10 mouse cellular contexts compared by ENCODE assay signal in the genomic region with DNA sequence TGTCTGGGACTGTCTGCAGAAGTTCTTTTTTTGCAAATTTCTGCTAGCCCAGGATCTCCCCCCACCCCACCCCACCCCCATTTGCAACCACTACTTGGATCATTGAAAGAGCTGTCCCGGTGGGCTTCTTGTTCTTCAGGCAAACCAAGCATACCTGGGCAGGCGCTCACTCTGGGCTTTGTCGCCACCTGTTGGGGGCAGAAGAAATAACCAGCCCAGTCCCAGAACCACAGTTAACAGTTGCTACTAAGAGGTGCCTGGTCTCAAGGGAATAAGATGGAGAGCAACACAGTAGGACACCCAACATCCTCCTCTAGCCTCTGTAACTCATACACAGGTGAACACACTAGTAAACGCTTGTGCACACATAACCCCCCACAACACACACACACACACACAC. TPM values are rescaled to one million over a fixed set of nuclear protein-coding genes. Genes with fewer than 3 reads are reported as not detected.
A peak's percentile ranks its signal among the peaks of the same experiment; 100 is the strongest.
DNase-seq lines count a peak whose midpoint lies in the region; TF ChIP-seq lines count a peak whose summit lies in the region.
"Had no signal": no experiment of that assay in that cellular context is flagged by ENCODE, and none has a peak within 500 bp of the region (broad histone marks: within the 10 kb centered on the region; RNA-seq: fewer than 3 reads in every experiment).

No protein-coding gene starts in this region.

- 1% methylated on average over 4 of the region's 4 CpGs for WGBS in limb, embryonic 10.5 days

- H3K79me2 ChIP-seq in CH12.LX (replicated peaks; ENCODE audit: control insufficient read depth, extremely low read depth, insufficient read depth, poor library complexity, severe bottlenecking) = no peaks in the 10 kb centered on the region

- H3K4me1 ChIP-seq in CH12.LX (ENCODE audit: control insufficient read depth in 1 of 2, insufficient read depth in 2 of 2) = no peaks in the 10 kb centered on the region
- peaks cover 18% of the 10 kb centered on the region for H3K4me1 ChIP-seq in limb, embryonic 10.5 days

- dilution Hi-C loops in CH12.LX (cut with MboI; ENCODE audit: extremely low pct_ligation_motif_present, extremely low pct_unique_long_range_greater_than_20kb, low sequenced_read_pairs) = no loop called here

- H3K27me3 ChIP-seq in CH12.LX (replicated peaks) = peaks cover 73% of the 10 kb centered on the region
- peaks cover 87% of the 10 kb centered on the region for H3K27me3 ChIP-seq in limb, embryonic 10.5 days (ENCODE audit: low read depth, poor library complexity, severe bottlenecking)

- TF ChIP-seq CTCF in layer of hippocampus, adult 2 months (conservative IDR thresholded peaks at IDR 0.05) = peak; percentile 77
- TF ChIP-seq CTCF in CH12.LX (conservative IDR thresholded peaks at IDR 0.05 in 1 of 2, IDR thresholded peaks at IDR 0.05 in 1 of 2; ENCODE audit: low read depth in 2 of 2, low read length in 2 of 2) = peak in 1 of 2 experiments; percentile 86; a peak in 3 of 4 replicates

- DNase-seq in layer of hippocampus, adult 2 months (ENCODE audit: low spot score in 2 of 2) = peak; percentile 58 to 64
- no peak for DNase-seq in layer of hippocampus, adult 11-12 months (ENCODE audit: low spot score)
- DNase-seq in CH12.LX (ENCODE audit: extremely low read depth) = peak; percentile 39
- peak; percentile 72 for DNase-seq in NIH3T3 (ENCODE audit: low read depth)
- peak; percentile 75 for DNase-seq in embryo, embryonic 10.5 days (ENCODE audit: low spot score)
- DNase-seq in limb, embryonic 10.5 days (ENCODE audit: low spot score) = peak; percentile 73
- peak; percentile 71 for DNase-seq in right cerebral cortex, postnatal 4 days
- no peak for DNase-seq in gastrocnemius, adult 18-20 months (ENCODE audit: low spot score)

- no peak overlapping the region for H3K9ac ChIP-seq in CH12.LX (ENCODE audit: insufficient read depth, low read depth)
- H3K9ac ChIP-seq: lung, embryonic 15.5 days had no signal

- H3K4me3 ChIP-seq in layer of hippocampus, adult 2 months = no peak overlapping the region
- no peak overlapping the region for H3K4me3 ChIP-seq in CH12.LX (replicated peaks in 1 of 3; ENCODE audit: low read depth in 2 of 3, low read length in 2 of 3, poor library complexity in 1 of 3)
- no peak overlapping the region for H3K4me3 ChIP-seq in limb, embryonic 10.5 days
- H3K4me3 ChIP-seq: lung, embryonic 15.5 days had no signal

- in situ Hi-C loops in CH12.LX (cut with MboI; ENCODE audit: low pct_ligation_motif_present, low pct_unique_long_range_greater_than_20kb, low sequenced_read_pairs) = loop anchor here (25.0 kb wide), 1 partner anchor 253 kb away; the partner anchor contains the start of gene Hdac11

- TF ChIP-seq RAD21 in CH12.LX (IDR thresholded peaks at IDR 0.05; ENCODE audit: low read depth, low read length) = peak; percentile 74

- H3K27ac ChIP-seq in layer of hippocampus, adult 2 months = no peak overlapping the region
- no peak overlapping the region for H3K27ac ChIP-seq in CH12.LX (ENCODE audit: insufficient read depth, low read depth)
- H3K27ac ChIP-seq in limb, embryonic 10.5 days = no peak overlapping the region
- H3K27ac ChIP-seq: lung, embryonic 15.5 days had no signal

- no peak for TF ChIP-seq POLR2A in CH12.LX (IDR thresholded peaks at IDR 0.05; ENCODE audit: low read depth, low read length)

- peaks cover 11% of the 10 kb centered on the region for H3K9me3 ChIP-seq in CH12.LX (replicated peaks; ENCODE audit: low read length)
- H3K9me3 ChIP-seq in limb, embryonic 10.5 days (replicated peaks) = no peaks in the 10 kb centered on the region
- H3K9me3 ChIP-seq: lung, embryonic 15.5 days had no signal

- TF ChIP-seq EP300 in CH12.LX (IDR thresholded peaks at IDR 0.05; ENCODE audit: low read length) = no peak

- no peaks in the 10 kb centered on the region for H3K36me3 ChIP-seq in CH12.LX (replicated peaks in 1 of 2; ENCODE audit: control insufficient read depth in 1 of 2, insufficient read depth in 1 of 2, low read length in 1 of 2)
- H3K36me3 ChIP-seq in limb, embryonic 10.5 days = no peaks in the 10 kb centered on the region
- H3K36me3 ChIP-seq: lung, embryonic 15.5 days had no signal

- H3K4me2 ChIP-seq in CH12.LX (ENCODE audit: insufficient read depth, low read depth, poor library complexity, severe bottlenecking) = no peak overlapping the region
- H3K4me2 ChIP-seq: lung, embryonic 15.5 days had no signal

TF ChIP-seq in CH12.LX, 34 proteins besides CTCF, POLR2A, EP300 and RAD21:
- TF ChIP-seq SMC3 (IDR thresholded peaks at IDR 0.05; ENCODE audit: low read depth, low read length) = peak; percentile 62
- no peak for TF ChIP-seq ZMIZ1 (IDR thresholded peaks at IDR 0.05; ENCODE audit: low read depth, low read length)
- TF ChIP-seq IRF4 (IDR thresholded peaks at IDR 0.05; ENCODE audit: low read depth, low read length) = no peak

RNA-seq across cellular contexts. Expression of gene Wnt7a, which starts 3.7 kb away (rescaled TPM):
- 10 to 100 TPM; 18.0 to 25.3 TPM for total RNA-seq in layer of hippocampus, adult 2 months (2021)
- not detected in 2 replicates for total RNA-seq in CH12.LX (2012; rRNA removed)
- not detected in 2 replicates for total RNA-seq in CH12.LX (2014; rRNA removed)
- not detected in 2 replicates for polyA plus RNA-seq in CH12.LX (2012; ENCODE audit: insufficient read length, low read depth)
- 5.0 and 8.4 TPM in 2 replicates for polyA plus RNA-seq in limb, embryonic 10.5 days (2016; fragmentation: Nextera tagmentation; extraction: Ambion mirVana)
- total RNA-seq in gastrocnemius, adult 18-20 months (2021) = not detected
- polyA plus RNA-seq: gonadal fat pad, adult 2 months had no signal

RNA-seq across cellular contexts. Expression of gene Chchd4, which starts 58.5 kb away (rescaled TPM):
- total RNA-seq in layer of hippocampus, adult 2 months (2021) = 10 to 100 TPM; 19.3 to 21.8 TPM
- total RNA-seq in CH12.LX (2012; rRNA removed) (30.1 and 40.8 TPM in 2 replicates), CH12.LX (2014; rRNA removed) (49.7 and 56.5 TPM in 2 replicates)
- polyA plus RNA-seq in CH12.LX (2012; ENCODE audit: insufficient read length, low read depth) = 41.4 and 45.0 TPM in 2 replicates
- 32.8 and 44.9 TPM in 2 replicates for polyA plus RNA-seq in limb, embryonic 10.5 days (2016; fragmentation: Nextera tagmentation; extraction: Ambion mirVana)
- total RNA-seq in gastrocnemius, adult 18-20 months (2021) = 10 to 100 TPM in 1 of 2 experiments, 1 to 10 TPM in 1; 8.9 to 10.7 TPM

RNA-seq across cellular contexts. Expression of gene Tmem43, which starts 58.6 kb away (rescaled TPM):
- 10 to 100 TPM; 28.3 to 28.7 TPM for total RNA-seq in layer of hippocampus, adult 2 months (2021)
- total RNA-seq in CH12.LX (2012; rRNA removed) = 27.8 and 29.7 TPM in 2 replicates
- total RNA-seq in CH12.LX (2014; rRNA removed) = 24.5 and 25.0 TPM in 2 replicates
- polyA plus RNA-seq in CH12.LX (2012; ENCODE audit: insufficient read length, low read depth) = 16.1 and 19.2 TPM in 2 replicates
- polyA plus RNA-seq in limb, embryonic 10.5 days (2016; fragmentation: Nextera tagmentation; extraction: Ambion mirVana) = 60.3 and 60.4 TPM in 2 replicates
- total RNA-seq in gastrocnemius, adult 18-20 months (2021) = 10 to 100 TPM; 23.2 to 27.0 TPM

Comparison
In these comparisons a context has a peak if more than half of its experiments do, and no peak if none do; other contexts are left out.
1. DNase-seq: peak in layer of hippocampus, adult 2 months (2 of 2), CH12.LX (single experiment), NIH3T3 (single experiment), embryo, embryonic 10.5 days (single experiment), limb, embryonic 10.5 days (single experiment) and right cerebral cortex, postnatal 4 days (single experiment); none in layer of hippocampus, adult 11-12 months (single experiment) and gastrocnemius, adult 18-20 months (single experiment).
2. RNA of gene Wnt7a, which starts 3.7 kb away (total RNA-seq): 18.0 to 25.3 TPM in layer of hippocampus, adult 2 months; not detected in CH12.LX and not detected in gastrocnemius, adult 18-20 months; every median in the first group is over 10 times any median in the second.